Mouse (Mus musculus) CD8-positive naive resting alpha-beta T cell, adult 57 days (primary cell): Measurements from ENCODE around the gene Gm4491. TPM values are rescaled to one million over a fixed set of nuclear protein-coding genes. Genes with fewer than 3 reads are reported as not detected.

Experiments used
- total RNA-seq: library from RNA; stranded (reverse); gene quantifications from one replicate; pipeline ENCODE4 v1.2.4, GENCODE M21; 2023

Gene Gm4491
- not detected for total RNA-seq

DNA sequence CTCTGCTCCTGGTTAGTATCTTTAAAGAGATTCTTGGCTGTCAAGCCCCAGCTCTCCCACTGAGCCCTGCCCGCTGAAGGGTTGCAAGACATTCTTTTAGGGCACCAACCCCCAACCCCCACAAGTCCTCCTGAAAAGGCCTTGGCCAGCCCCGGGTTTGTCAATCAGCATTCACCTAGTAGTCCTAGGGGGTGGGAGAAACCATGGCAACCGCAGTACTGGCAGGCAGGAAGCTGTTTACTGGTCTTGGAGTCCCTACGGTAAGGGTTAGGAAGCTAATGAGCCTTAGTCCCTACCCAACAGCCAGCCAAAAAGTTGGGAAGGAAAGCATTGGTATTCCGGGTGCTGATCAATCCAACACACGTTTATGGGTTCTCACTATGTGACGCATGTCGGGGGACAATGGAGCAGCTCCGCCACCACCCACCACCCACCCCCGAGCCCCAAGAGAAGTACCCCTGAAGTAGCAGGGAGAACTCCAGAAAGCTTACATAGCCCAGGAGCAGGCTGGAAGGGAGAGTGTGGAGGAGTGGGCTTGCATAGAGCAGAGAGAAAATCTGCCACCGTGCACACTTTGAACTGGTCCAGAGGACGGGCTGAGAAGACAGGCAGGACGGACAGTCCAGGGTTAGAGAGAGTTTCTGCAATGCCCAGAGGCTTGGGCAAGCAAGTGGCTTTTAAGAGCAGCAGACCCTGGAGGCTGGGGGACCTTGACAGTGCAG is at the start of gene Gm4491:
TSS of gene Gm4491 (minus strand) at position 61 of the 722 bp plus-strand sequence.

DNA sequence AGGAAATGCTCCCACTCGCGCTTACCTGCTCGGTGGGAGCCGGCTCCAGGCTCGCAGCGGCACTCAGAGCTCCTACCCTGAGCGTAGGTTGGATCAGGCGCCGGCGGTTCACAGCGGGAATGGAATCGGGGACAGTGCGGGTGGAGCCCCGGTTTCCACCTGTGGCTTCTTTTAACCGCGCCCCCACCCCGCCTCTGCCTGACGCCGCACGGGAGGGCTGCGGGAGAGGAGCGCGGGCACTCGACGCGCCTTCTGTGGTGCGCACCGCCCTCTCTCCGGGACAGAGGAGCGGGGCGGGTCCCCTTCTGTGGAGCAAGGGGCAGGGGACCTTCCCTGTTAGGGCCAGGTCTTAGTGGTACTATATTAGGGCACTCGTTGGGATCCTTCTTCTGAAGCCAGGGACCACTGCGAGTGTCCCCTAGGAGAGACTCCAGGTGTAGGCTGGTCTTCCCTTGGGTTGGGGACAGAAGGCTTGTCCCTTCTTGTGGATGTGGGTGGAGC is 17.5 kb upstream of the Gm4491 start, which contains the start of gene Gjb6:
TSS of gene Gjb6 (minus strand) at position 451 of the 501 bp plus-strand sequence.

DNA sequence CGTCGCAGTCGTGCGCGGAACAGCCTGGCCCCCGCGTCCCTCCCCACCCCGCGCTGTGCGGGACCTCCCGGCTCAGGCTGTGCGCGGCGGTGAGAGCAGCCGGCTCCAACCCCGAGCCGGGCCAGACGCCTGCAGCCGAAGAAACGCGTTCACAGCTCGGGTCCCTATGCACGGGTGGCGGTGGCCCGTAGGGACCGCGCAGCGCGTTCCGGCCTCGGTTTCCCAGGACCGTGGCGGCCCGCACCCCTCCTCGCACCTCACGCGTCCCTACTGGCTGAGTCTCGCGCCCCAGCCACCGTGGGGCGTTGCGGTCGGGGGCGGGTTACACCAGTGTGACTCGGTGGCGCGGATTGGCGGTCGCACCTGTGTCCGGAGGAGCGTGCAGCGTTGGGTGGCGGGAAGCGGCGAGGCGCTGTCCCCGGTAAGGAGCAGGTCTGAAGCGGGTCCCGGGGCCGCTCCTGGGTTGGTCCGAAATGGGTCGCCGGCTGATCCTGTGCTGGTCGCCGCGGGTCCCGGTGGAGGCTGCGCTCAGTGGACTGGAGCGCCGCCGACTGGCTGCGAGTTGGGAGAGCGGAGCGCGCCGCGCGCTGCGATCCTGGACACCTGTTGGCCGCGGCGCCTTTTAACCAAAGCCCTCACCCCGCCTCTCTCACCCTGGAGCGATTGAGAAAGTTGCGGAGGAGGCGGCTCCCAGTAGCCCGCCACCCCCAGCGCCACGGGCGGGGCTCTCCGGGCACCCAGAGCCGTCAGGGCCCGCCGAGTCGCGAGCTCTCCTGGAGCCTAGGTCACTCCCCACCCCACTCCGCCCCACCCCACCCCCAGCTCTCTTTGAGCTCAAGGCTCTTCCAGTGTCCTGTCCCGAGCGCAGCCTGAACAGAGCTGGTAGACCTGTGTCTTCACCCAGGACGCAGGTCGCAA is 11.3 kb downstream of the Gm4491 start, which contains the start of gene Gjb2:
TSS of gene Gjb2 (minus strand) at position 597 of the 918 bp plus-strand sequence.

Other genes starting within 250 kb of the Gm4491 start
- gene Zmym2, start 229.2 kb downstream of the Gm4491 start, total RNA-seq = 115 TPM
- gene Gja3, start 57.8 kb downstream of the Gm4491 start, total RNA-seq = not detected
- not detected for gene Gjb2, start 11.2 kb downstream of the Gm4491 start, total RNA-seq
- not detected for gene Gjb6, start 17.7 kb upstream of the Gm4491 start, total RNA-seq